Mouse (Mus musculus) ES-E14 (cell line): ENCODE data around the gene Fnbp1l.

Experiments used
- CHD2 ChIP-seq: IDR thresholded peaks from 2 replicates; pipeline ENCODE4 v1.6.1; 2014; ENCODE audit warnings: mild to moderate bottlenecking, low read depth, low read length, inconsistent platforms
- HCFC1 ChIP-seq: IDR thresholded peaks from 2 replicates; pipeline ENCODE4 v1.6.1; 2012; ENCODE audit warnings: low read length, inconsistent platforms, borderline replicate concordance; ENCODE audit not compliant: insufficient read depth
- MAFK ChIP-seq: IDR thresholded peaks from 2 replicates; pipeline ENCODE4 v1.6.1; 2014; ENCODE audit warnings: mild to moderate bottlenecking, low read depth, low read length, inconsistent platforms; ENCODE audit not compliant: insufficient read depth
- ZNF384 ChIP-seq: IDR thresholded peaks from 2 replicates; pipeline ENCODE4 v1.6.1; 2012; ENCODE audit warnings: low read depth, low read length, inconsistent platforms

DNA sequence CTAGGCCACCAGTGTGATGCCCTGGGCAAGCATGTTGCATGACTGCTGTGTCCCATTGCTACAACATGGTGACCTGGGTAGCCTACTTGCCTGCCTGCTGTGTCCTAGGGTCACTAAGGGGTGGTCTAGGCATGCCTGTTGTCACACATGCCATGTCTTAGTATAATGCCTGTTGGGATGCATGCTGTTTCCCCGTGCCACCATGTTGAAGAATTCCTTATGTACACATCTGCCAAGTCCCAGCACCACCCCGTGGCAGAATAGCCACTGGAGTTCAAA lies 19.6 kb upstream of the Fnbp1l start:
- TF ChIP-seq CHD2 (no peak), MAFK (no peak), ZNF384 (no peak), HCFC1 (no peak)
